Mouse (Mus musculus): ENCODE results near the gene Igflr1.

Igflr1 gene

GRCm38 (mm10) chr7:30564970-30565571 is at the start of gene Igflr1:
TSS of gene Igflr1 (plus strand) at chr7:30565427.
- DNase-seq (ENCODE audit: low spot score in 2 of 2), result no peak

- no peak for DNase-seq (ENCODE audit: low spot score in 2 of 2)
Measured at GRCm38 (mm10) chr7:30518325-30518724, 46.9 kb upstream of the Igflr1 start.

- no peak for DNase-seq (ENCODE audit: low spot score in 2 of 2)
Measured at GRCm38 (mm10) chr7:30520396-30520795, 44.8 kb upstream of the Igflr1 start.

- no peak for DNase-seq (ENCODE audit: low spot score in 2 of 2)
Measured at GRCm38 (mm10) chr7:30520856-30521255, 44.4 kb upstream of the Igflr1 start.

- no peak for DNase-seq (ENCODE audit: low spot score in 2 of 2)
Measured at GRCm38 (mm10) chr7:30522871-30523270, 42.4 kb upstream of the Igflr1 start.

GRCm38 (mm10) chr7:30524487-30524886 is 40.7 kb upstream of the Igflr1 start:
- no peak for DNase-seq (ENCODE audit: low spot score in 2 of 2)

GRCm38 (mm10) chr7:30525954-30526353 is 39.3 kb upstream of the Igflr1 start:
- no peak for DNase-seq (ENCODE audit: low spot score in 2 of 2)

GRCm38 (mm10) chr7:30526399-30526798 is 38.8 kb upstream of the Igflr1 start:
- no peak for DNase-seq (ENCODE audit: low spot score in 2 of 2)

- no peak for DNase-seq (ENCODE audit: low spot score in 2 of 2)
Measured at GRCm38 (mm10) chr7:30526981-30527380, 38.2 kb upstream of the Igflr1 start.

GRCm38 (mm10) chr7:30531291-30531815 is 33.9 kb upstream of the Igflr1 start:
- peak; percentile 50 to 64 for DNase-seq (ENCODE audit: low spot score in 2 of 2)

GRCm38 (mm10) chr7:30532931-30533330 is 32.3 kb upstream of the Igflr1 start:
- no peak for DNase-seq (ENCODE audit: low spot score in 2 of 2)

GRCm38 (mm10) chr7:30533941-30534632 is 31.1 kb upstream of the Igflr1 start:
- DNase-seq (ENCODE audit: low spot score in 2 of 2), result no peak

- DNase-seq (ENCODE audit: low spot score in 2 of 2), result peak; percentile 95 to 96
Measured at GRCm38 (mm10) chr7:30534633-30535577, 30.3 kb upstream of the Igflr1 start, which contains the start of gene Arhgap33. TSS of gene Arhgap33 (minus strand) at chr7:30535060.

- no peak for DNase-seq (ENCODE audit: low spot score in 2 of 2)
Measured at GRCm38 (mm10) chr7:30540572-30540971, 24.7 kb upstream of the Igflr1 start.

GRCm38 (mm10) chr7:30544327-30544726 is 20.9 kb upstream of the Igflr1 start:
- no peak for DNase-seq (ENCODE audit: low spot score in 2 of 2)

- DNase-seq (ENCODE audit: low spot score in 2 of 2), result no peak
Measured at GRCm38 (mm10) chr7:30549880-30550279, 15.3 kb upstream of the Igflr1 start.

GRCm38 (mm10) chr7:30550603-30551002 is 14.6 kb upstream of the Igflr1 start:
- DNase-seq (ENCODE audit: low spot score in 2 of 2), result no peak

GRCm38 (mm10) chr7:30551445-30552101 is 13.7 kb upstream of the Igflr1 start:
- DNase-seq (ENCODE audit: low spot score in 2 of 2), result no peak

GRCm38 (mm10) chr7:30552102-30553020 is 12.9 kb upstream of the Igflr1 start, which contains the start of the genes Hspb6 and Proser3:
TSS of gene Hspb6 (plus strand) at chr7:30552178.
TSS of gene Proser3 (minus strand) at chr7:30552299.
- peak; percentile 93 to 95 for DNase-seq (ENCODE audit: low spot score in 2 of 2)

GRCm38 (mm10) chr7:30553021-30553589 is 12.1 kb upstream of the Igflr1 start:
- DNase-seq (ENCODE audit: low spot score in 2 of 2), result no peak
